Mouse (Mus musculus): ENCODE data around the gene Dnah11. TPM values are rescaled to one million over a fixed set of nuclear protein-coding genes. Genes with fewer than 3 reads are reported as not detected.

The Dnah11 gene
- total and polyA plus RNA-seq, 3 experiments: 0.11 to 0.77 TPM; not detected in 1

- TF ChIP-seq NRF1 (IDR thresholded peaks at IDR 0.05; ENCODE audit: insufficient read depth, low read depth, low read length, poor library complexity, severe bottlenecking) (no peak), MXI1 (IDR thresholded peaks at IDR 0.05; ENCODE audit: low read depth, low read length) (0 out of 2 replicates have a peak, but pooled peaks have one; percentile 28), NELFE (IDR thresholded peaks at IDR 0.05; ENCODE audit: low read depth, low read length) (no peak), MYB (IDR thresholded peaks at IDR 0.05; ENCODE audit: low read depth, low read length) (no peak), TAL1 (IDR thresholded peaks at IDR 0.05; ENCODE audit: low read length) (no peak), KAT2A (conservative IDR thresholded peaks at IDR 0.05; ENCODE audit: low read depth, low read length) (no peak), GABPA (IDR thresholded peaks at IDR 0.05; ENCODE audit: low read depth, low read length) (no peak), UBTF (IDR thresholded peaks at IDR 0.05; ENCODE audit: borderline replicate concordance, insufficient read depth, low read depth, low read length) (no peak), BHLHE40 (IDR thresholded peaks at IDR 0.05; ENCODE audit: borderline replicate concordance, low read depth, low read length) (no peak), RCOR1 (IDR thresholded peaks at IDR 0.05; ENCODE audit: low read depth, low read length) (peak; percentile 37; the same call in 1 of the 2 replicates), RAD21 (IDR thresholded peaks at IDR 0.05; ENCODE audit: low read depth, low read length) (no peak), ZKSCAN1 (IDR thresholded peaks at IDR 0.05; ENCODE audit: low read depth, low read length) (no peak), TBP (IDR thresholded peaks at IDR 0.05; ENCODE audit: low read depth, low read length) (no peak), ZC3H11A (IDR thresholded peaks at IDR 0.05; ENCODE audit: low read depth, low read length) (no peak), E2F4 (IDR thresholded peaks at IDR 0.05; ENCODE audit: borderline replicate concordance, low read depth, low read length) (no peak), USF1 (IDR thresholded peaks at IDR 0.05; ENCODE audit: low read depth, low read length) (no peak), ZNF384 (IDR thresholded peaks at IDR 0.05; ENCODE audit: low read depth, low read length) (no peak), ELF1 (IDR thresholded peaks at IDR 0.05; ENCODE audit: low read depth, low read length) (no peak), CHD1 (IDR thresholded peaks at IDR 0.05; ENCODE audit: low read depth, low read length) (no peak), CHD2 (IDR thresholded peaks at IDR 0.05; ENCODE audit: low read length) (no peak)
Measured at GRCm38 (mm10) chr12:118220062-118220461, 21.2 kb upstream of the Dnah11 start (continued).

GRCm38 (mm10) chr12:118212163-118212562 lies 13.3 kb upstream of the Dnah11 start:
- H3K79me2 ChIP-seq (ENCODE audit: control insufficient read depth, insufficient read depth, low read length, poor library complexity): no peaks in the 10 kb centered on the region
- H3K4me1 ChIP-seq (ENCODE audit: control insufficient read depth in 1 of 2, insufficient read depth in 2 of 2, low read length in 2 of 2): no peaks in the 10 kb centered on the region
- no peak overlapping the region for H3K4me3 ChIP-seq (ENCODE audit: control insufficient read depth in 1 of 2, insufficient read depth in 1 of 2, low read depth in 2 of 2, low read length in 2 of 2)
- H3K9ac ChIP-seq (ENCODE audit: control insufficient read depth, low read depth, low read length, poor library complexity, severe bottlenecking): no peak overlapping the region
- H3K36me3 ChIP-seq (ENCODE audit: control insufficient read depth in 1 of 2, insufficient read depth in 2 of 2, low read length in 2 of 2): no peaks in the 10 kb centered on the region
- TF ChIP-seq ZNF384 (IDR thresholded peaks at IDR 0.05; ENCODE audit: low read depth, low read length): peak; percentile 49; the same call in 1 of the 2 replicates
- no peak for TF ChIP-seq SIN3A (IDR thresholded peaks at IDR 0.05; ENCODE audit: low read length)
- H3K27ac ChIP-seq (ENCODE audit: control insufficient read depth, low read depth, low read length): no peak overlapping the region
- H3K9me3 ChIP-seq (replicated peaks; ENCODE audit: insufficient read depth, low read length): no peaks in the 10 kb centered on the region
- H3K27me3 ChIP-seq (ENCODE audit: control insufficient read depth in 1 of 2, insufficient read depth in 2 of 2, low read length in 2 of 2): no peaks in the 10 kb centered on the region
- DNase-seq (ENCODE audit: low read depth, low spot score): peak; percentile 30
